Mouse (Mus musculus) kidney, postnatal 25 days (tissue): Measurements from ENCODE around the gene Fgfr2.

Experiments
- DNase-seq, 2 experiments: peaks; one replicate each; pipeline ENCODE4 v3.0.0; 2021; ENCODE audit warnings: mixed read lengths in 2 of 2

The Fgfr2 gene

GRCm38 (mm10) chr7:132387507-132387906, 735.6 kb downstream of the Fgfr2 start:
- DNase-seq, result no peak

DNA sequence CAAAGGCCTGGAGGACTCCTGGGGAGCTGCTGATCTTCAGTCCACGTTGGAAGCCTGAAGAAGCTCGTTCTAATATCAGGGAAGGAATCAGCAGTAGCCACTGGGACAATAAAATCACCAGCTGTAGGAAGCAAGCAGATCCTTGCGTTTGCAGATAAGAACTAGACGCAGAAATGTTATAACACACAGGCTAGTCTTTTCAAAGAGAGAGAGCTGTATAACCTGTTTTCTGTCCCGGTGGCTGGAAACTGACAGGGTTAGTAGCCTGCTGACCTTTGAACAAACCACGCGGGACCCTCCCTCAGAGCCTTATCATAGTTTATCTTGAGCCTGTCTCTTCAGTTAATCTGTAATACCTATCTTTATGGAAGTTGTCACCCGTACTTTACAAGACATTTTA, 736.8 kb downstream of the Fgfr2 start:
- no peak for DNase-seq

GRCm38 (mm10) chr7:132385456-132386130, 737.6 kb downstream of the Fgfr2 start:
- DNase-seq, result no peak

DNA sequence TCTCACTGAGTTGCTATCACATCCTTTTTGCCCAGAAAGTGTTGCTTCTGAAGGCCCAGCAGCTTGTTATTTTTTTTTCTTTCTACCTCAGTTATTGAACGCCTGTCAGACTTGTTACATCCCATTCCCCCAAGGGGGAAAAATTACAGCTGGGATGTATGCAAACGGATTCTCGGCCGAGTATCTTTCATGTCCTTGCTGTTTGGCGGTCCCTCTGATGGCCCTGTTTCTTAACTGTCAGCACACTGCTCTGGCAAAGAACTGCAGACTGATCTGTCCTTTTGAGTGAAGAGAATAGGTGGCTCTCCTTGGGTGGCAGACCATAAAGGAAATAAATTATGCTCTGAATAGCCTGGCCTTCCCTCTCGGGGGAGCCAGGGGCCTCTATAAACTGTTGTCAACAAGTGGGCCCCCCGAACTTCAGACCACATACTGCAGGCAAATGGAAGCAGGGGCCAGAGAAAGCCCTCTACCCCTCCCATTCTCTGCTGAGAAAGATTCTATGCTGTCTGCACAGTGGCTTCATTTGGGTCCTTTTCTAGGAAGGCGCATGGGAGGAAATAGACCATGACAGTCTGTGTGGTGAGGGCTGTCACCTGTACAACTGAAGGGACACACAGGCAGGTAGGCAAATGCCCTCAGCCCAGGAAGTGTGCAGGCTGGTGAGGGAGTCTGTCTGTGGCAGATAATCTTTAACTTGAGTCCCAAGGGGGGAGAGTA, 738.3 kb downstream of the Fgfr2 start:
- no peak for DNase-seq

- DNase-seq, result no peak
Observed at GRCm38 (mm10) chr7:132380634-132381336, 742.4 kb downstream of the Fgfr2 start.

GRCm38 (mm10) chr7:132377913-132378312, 745.2 kb downstream of the Fgfr2 start:
- DNase-seq, result no peak

GRCm38 (mm10) chr7:132373594-132374378, 749.4 kb downstream of the Fgfr2 start:
- DNase-seq, result no peak

GRCm38 (mm10) chr7:132372752-132373513, 750.2 kb downstream of the Fgfr2 start:
- no peak for DNase-seq

DNA sequence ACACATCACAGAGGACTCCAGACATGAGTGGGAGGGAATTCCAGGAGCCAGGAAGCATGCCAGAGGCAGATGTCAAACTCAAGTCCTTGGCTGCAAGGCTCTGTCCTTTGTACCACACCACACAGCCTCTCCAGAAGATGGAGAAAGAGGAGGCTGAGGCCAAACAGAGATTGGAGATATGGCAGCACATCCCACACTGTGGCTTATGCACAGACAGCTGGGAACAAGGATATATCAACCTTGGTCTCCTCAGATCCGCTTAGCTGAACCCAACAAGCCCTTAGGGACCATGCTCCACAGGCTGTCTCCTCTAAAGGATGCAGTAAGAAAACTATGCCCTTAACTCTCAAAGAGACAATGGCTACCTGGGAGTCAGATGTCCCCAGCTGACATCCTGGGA, 751.3 kb downstream of the Fgfr2 start:
- DNase-seq, result no peak

DNA sequence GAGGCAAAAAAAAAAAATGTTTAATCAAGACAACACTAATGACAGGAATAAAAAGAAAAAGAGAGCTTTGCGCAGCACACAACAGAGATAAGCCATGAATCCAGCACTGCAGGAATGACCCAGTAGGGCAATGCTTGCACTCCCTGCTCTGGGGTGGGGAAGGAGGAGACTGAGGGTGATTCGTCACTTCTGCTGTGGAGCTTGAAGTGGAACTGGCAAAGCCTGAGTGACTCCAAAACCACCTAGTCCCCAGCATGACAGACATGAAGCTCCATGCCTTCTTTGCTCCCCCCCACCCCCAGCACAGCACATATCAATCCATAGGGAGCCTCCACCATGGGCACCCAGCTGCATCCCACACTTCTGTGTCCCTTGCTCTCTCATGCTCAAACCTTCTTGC, 753.4 kb downstream of the Fgfr2 start:
- DNase-seq, result no peak

- DNase-seq, result no peak
Observed at GRCm38 (mm10) chr7:132368859-132369258, 754.3 kb downstream of the Fgfr2 start.

GRCm38 (mm10) chr7:132367344-132367743, 755.8 kb downstream of the Fgfr2 start:
- DNase-seq, result no peak

DNA sequence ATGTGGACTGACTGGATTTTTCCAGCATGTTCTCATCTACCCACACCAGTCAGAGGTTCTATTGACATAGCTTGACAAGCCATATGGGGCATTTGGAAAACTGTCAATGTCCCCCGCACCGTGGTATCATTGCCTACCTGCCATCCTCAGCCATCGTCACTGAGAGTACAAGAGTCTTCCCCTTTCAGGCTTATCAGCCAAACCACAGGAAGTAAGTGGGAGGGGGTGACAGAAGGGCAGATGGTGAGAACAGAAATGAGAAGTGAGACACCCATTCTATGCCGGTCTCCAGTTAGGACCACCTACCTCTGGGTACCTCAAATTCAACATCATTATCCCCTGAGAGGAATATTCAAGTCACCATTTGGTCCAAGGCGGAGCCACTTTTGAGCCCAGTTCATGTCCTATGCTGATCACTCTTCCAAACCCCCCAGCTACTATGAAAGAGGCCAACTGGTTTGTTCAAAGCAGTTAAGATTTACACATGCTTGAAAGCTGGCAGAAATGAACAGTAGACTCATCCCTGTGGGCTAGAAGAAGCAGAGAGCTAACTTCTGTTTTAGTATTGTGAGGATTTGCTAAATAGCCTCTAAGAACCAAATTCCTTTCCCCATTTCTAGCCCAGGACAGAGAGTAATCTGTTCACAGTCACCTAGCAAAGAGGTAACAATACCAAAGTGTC, 757.3 kb downstream of the Fgfr2 start:
- no peak for DNase-seq

- no peak for DNase-seq
Observed at GRCm38 (mm10) chr7:132365111-132365510, 758.0 kb downstream of the Fgfr2 start.

DNA sequence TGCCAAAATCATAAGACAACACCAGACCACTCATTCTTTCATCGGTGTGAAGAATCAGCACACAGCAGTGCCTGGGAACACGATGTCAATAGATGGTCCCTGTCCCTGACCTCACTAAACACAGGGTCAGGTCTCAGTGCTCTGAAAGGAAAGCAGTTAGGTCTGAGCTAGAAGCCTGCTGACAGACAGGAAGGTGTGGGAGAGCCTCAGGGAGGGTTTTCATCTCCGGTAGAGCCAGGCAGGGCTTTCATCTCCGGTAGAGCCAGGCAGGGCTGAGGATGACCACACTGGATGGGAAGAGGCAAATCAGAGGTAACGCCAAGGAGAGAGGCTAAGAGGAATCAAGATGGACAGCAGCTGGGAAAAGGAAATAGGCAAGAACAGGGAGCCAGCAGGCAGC, 758.6 kb downstream of the Fgfr2 start:
- DNase-seq, result no peak

GRCm38 (mm10) chr7:132360336-132360735, 762.8 kb downstream of the Fgfr2 start:
- DNase-seq, result no peak

- peak; percentile 52 to 77 for DNase-seq
Observed at GRCm38 (mm10) chr7:132358709-132359108, 764.4 kb downstream of the Fgfr2 start.

DNA sequence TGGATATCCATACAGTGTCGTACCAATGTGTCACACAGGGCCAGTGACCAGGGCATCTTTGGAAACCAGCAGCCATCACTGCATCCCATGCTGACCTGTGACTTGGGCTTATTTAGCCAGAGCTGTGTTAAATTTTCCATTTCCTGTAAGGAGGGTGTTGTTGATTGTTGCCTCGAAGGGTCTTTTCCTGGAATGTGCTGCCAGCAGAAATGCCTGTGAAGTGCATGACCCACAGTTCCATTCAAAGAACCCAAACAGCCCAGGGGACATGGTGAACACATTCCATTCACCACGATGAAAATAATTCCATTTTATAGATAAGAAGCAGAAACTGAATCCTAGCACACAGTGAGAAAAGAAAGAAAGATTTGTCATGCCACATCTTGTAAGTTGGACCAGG, 764.9 kb downstream of the Fgfr2 start:
- DNase-seq, result peak; percentile 35 to 77

DNA sequence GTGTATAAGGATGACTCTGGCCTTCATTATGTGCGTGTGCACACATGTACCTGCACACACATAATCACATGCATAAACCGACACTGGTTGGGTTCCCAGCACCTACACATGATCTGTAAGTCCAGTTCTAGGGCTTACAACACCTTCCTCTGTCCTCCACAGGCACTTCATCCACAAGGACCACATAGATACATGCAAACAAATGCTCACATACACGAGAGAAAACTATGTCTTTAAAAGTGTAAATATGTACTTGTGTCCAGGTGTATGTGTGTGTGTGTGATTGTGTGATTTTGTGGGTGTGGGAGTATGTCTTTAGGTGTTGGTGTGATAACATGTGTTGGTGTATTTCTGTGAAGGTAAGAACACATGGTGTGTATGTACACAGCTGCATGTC, 765.3 kb downstream of the Fgfr2 start:
- DNase-seq, result no peak

- no peak for DNase-seq
Observed at GRCm38 (mm10) chr7:132356881-132357840, 766.0 kb downstream of the Fgfr2 start.
